Mouse (Mus musculus) ovary, postnatal 10 days (tissue): ENCODE results near the gene C8a.

Experiments
- DNase-seq: peaks from one replicate; pipeline ENCODE4 v3.0.0; 2022; ENCODE audit warnings: low spot score

C8a gene

GRCm38 (mm10) chr4:104838342-104838741 is 37.9 kb downstream of the C8a start:
- no peak for DNase-seq

- DNase-seq = no peak
Measured at GRCm38 (mm10) chr4:104835096-104835495, 41.1 kb downstream of the C8a start.

DNA sequence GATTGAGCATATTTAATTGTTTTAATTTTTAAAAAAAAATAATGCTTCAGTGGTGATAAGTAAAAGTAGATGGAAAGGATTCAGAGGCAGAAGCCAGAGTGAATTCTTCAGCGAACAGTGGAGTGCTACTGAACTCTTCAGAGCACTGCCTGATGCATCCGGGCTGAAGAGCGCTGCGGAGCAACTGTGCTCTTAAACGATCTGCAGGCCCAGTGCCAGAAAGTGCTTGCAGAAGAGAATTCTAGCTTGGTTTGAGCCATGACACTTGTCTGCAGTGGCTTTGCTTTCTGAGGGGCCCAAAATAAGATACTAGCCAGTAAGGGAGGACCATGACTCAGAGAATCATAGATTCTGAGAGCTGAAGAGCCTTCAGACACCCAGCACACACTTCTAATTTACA is 47.3 kb downstream of the C8a start:
- no peak for DNase-seq

DNA sequence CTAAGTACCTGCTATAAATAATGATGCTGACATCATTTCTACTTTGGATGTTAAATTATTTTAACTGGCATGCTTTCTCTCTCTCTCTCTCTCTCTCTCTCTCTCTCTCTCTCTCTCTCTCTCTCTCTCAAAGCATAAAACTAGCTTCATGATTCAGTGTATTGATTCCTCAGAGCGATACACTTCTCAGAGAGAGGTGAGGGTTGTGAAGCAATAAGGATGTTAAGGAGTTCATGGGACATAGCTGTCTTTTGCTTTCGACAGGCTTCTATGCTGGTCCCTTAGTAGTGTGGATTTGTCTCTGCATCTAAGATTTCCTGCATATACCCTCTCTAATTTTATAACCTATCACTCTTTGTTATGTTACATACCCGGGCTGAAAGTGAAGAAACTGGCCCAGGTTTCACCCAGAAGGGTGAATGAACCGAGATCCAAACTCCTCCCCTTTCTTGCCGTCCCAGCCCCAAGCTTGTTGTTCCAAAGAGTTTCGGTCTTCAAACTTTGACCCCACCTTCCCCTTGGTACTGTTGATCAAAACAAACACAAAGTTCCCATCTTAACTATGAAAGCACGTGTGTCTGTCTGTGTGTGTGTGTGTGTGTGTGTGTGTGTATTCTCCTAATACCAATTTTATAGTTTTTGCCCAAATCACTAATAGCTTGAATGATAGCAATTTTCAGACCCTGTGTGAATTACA is 51.7 kb downstream of the C8a start:
- DNase-seq = no peak

DNA sequence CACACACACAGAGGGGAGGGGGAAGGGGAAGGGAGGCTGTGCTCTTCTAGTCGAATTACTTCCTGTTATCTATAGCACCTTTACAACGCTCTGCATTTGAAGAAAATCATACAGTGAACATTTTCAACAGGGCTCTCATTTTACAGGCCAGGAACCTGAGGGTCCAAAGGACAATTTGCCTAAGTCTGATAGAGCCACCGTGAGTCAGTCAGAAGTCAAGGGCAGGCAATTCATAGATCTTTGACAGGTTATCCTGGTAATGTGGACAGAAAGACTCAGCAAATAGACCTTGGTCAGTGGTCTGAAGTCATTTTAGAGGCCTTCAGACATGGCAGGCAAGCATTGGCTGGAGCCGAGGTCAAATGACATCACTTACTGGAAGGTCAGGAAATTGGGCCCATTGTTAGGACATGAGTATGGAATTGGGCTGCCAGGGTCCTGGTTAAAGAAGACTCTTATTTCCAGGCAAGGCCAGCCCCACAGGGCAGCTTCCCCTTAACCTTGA is 52.5 kb downstream of the C8a start:
- no peak for DNase-seq

DNA sequence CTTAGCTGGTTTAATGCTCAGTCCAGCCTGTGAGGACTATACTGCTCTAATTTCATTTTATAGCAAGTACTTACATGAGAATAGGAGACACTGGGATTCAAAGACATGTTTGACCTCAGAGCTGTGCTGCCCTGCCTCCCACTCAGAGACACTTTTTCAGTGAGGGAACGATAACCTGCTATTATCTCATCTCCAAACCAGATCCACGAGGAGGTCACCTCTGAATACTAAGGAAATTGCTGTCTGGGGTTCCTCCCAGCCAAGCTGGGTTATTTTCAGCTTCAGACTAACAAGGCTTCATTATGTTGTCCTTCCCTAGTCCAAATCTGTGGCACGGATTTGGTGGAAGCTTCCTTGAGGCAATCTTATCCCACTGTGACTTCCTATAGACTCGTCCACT is 56.3 kb downstream of the C8a start:
- no peak for DNase-seq

DNA sequence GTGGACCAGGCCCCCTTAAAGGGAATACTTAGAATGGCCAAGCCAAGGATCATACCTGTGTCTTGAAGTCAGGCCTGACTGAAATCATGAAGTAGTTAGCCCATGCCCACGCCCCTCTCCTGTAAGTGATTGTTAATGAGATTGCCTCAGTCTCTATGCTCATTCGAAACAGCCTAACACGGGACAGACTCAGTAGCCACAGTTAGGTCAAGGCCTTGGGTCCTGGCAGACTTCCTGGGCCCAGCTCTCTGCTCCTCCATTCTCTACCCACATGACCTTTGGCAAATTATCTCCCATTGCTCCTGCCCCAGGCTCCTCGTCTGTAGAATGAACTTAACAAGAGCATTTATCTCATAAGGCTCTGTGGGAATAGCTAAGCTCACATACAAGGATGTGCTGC is 57.2 kb downstream of the C8a start:
- no peak for DNase-seq

- DNase-seq = no peak
Measured at GRCm38 (mm10) chr4:104817509-104817908, 58.7 kb downstream of the C8a start.

- DNase-seq = no peak
Measured at GRCm38 (mm10) chr4:104816519-104817232, 59.5 kb downstream of the C8a start.

- DNase-seq = no peak
Measured at GRCm38 (mm10) chr4:104813617-104814016, 62.6 kb downstream of the C8a start.

GRCm38 (mm10) chr4:104810710-104811286 is 65.4 kb downstream of the C8a start:
- DNase-seq = no peak

- DNase-seq = no peak
Measured at GRCm38 (mm10) chr4:104805414-104806257, 70.6 kb downstream of the C8a start.

DNA sequence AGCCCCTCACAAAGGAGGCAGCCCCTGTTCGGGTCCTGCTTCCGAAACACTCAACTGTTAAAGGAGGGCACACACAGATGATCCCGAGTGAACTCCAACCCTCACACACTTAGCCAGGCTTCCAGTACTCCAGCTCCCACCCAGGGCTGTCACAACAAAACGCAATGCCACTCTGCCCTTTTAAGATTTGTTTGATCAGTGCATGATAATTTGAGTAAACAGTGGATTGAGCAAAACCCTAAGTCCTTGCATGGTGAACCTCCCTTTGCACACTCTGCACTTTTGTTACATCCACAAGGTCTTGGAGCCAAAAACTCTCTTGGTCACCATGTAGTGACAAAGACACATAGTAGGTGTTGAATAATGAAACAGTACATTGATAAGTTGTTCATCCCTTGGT is 72.1 kb downstream of the C8a start:
- no peak for DNase-seq

DNA sequence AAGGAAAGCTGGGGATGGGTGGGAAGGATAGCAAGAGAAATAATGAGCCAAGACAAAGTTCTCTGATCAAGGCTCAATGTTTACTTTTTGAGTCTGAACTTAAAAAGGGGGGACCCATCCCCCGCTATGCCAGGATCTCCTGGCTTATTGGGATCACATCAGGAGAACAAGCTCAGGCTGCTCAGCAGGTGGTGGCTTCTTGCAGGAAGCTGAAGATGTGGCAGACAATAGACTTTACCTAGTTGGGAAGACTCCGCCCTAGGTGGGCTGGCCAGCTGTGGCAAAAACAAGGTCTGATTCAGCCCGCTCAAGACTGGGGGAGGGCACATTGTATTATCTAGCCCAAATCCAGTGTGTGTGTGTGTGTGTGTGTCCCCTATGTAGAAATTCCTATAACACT is 74.6 kb downstream of the C8a start:
- no peak for DNase-seq

GRCm38 (mm10) chr4:104798951-104799350 is 77.2 kb downstream of the C8a start:
- DNase-seq = no peak

GRCm38 (mm10) chr4:104792111-104792510 is 84.1 kb downstream of the C8a start:
- no peak for DNase-seq

- DNase-seq = no peak
Measured at GRCm38 (mm10) chr4:104782346-104782745, 93.9 kb downstream of the C8a start.

GRCm38 (mm10) chr4:104781441-104781840 is 94.8 kb downstream of the C8a start:
- DNase-seq = no peak

DNA sequence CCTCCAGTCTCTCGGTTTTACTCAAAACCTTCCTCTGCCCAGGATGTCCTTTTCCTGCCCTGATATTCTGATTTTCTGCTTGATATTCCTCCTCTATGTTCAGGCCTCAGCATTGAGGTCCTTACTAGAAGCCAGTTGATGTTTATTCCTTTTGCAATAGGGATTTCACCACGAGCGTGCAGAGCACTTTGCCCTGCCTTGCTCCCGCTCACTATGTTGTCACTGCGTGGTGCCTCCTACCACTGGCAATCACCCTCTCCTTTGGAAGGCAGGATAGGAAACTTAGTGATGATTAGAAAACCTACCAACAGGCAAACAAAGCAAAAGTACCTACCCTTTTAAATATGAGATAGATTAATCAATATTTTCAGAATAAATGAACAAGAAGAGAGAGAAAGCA is 96.7 kb downstream of the C8a start:
- DNase-seq = no peak

DNA sequence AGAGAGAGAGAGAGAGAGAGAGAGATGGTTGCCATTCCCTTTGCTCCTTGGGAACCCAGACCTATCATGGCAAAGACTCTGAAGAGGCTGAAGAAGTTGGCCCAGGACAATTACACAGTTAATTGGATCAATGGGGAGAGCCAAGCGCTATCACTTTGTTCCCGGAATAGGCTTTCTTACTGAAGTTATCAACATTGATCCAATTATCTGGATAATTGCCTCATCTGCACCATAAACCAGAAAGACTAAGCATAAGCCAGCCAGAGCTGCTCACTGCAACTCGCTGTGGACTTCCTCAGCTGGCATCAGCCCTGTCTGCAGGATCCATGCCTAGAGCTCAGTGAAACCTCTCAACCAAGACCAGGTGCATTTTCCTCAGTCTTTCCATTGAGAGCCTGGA is 100.6 kb downstream of the C8a start:
- DNase-seq = no peak

- DNase-seq = no peak
Measured at GRCm38 (mm10) chr4:104770331-104770730, 105.9 kb downstream of the C8a start.

GRCm38 (mm10) chr4:104769602-104770001 is 106.6 kb downstream of the C8a start:
- DNase-seq = no peak
